Mouse (Mus musculus): ENCODE results near the gene Zfp174.

Gene Zfp174

DNA sequence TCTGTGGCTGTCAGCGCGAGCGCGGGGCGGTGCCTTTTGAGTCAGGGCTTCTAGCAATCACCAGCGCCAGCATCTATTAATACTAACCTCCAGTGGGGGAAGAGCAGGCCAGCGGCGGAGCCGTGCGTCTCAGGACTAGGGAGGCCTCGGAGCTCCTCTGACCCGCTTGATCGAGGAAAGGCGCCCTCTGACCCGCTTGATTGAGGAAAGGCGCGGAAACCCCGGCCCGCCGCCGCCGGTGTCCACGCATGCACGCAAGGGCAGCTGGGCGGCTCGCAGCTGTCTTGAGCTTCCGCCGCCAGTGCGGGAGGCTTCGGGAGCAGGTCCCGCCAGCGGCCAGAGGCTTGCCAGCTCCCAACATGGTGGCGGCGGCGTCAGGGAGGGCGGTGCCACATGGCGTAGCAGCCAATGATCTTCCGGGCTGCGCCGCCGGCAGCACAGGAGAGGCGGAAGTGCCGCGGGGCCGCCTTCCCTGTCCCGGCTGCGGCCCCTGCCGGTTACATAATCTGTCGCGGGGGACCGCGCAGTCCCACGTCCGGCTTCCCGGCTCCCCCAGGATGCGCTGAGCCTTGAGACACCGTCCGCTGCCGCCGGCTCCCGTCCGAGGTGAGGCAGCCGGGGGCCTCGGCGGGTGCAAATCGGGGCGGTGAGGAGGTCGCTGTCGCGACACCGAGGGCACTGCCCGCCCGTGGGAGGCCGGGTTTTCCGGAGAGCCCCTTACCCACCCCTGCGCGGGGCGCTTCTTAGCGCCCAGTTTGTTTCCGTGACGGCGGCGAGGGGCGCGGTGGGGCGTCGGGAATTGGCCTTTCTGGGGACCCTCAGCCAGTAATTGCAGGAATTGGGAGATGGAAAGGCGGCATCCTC is 37.4 kb downstream of the Zfp174 start, which contains the start of the genes Zfp597 and Gm20695:
Gene Zfp597 (minus strand): TSS at position 361 of the 864 bp plus-strand sequence.
Gene Gm20695 (plus strand): TSS at position 448 of the 864 bp plus-strand sequence.
- peak; percentile 92 for DNase-seq

DNA sequence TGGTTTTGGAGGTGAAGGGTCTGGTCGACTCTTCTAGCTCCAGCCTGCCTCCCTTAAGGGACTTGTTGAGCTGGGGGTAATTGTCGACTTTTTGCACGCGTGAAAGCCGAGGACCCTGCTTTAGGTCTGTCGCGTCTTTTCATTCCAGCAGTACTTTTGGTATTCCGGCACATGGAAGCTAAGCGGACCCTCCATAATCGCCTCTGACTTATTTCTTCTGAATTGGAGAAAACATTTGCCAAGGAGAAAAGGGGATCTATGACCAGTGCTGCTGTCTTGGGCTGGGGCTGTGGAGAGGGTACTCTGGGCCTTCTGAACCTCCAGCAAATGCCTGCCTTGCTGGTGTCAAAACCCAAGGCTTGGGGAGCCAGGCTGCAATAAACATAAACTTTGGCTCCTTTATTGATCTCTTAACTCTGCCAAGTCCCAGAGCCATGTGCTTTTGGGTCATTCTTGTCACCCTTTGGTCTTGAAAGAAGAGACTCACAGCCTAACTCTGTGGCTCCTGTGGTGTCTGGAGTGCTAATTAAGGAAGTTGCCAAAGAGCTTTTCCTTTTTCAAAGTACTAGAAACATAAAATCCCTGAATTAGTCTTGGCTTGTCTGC is 38.1 kb downstream of the Zfp174 start:
- peak; percentile 27 for DNase-seq

DNA sequence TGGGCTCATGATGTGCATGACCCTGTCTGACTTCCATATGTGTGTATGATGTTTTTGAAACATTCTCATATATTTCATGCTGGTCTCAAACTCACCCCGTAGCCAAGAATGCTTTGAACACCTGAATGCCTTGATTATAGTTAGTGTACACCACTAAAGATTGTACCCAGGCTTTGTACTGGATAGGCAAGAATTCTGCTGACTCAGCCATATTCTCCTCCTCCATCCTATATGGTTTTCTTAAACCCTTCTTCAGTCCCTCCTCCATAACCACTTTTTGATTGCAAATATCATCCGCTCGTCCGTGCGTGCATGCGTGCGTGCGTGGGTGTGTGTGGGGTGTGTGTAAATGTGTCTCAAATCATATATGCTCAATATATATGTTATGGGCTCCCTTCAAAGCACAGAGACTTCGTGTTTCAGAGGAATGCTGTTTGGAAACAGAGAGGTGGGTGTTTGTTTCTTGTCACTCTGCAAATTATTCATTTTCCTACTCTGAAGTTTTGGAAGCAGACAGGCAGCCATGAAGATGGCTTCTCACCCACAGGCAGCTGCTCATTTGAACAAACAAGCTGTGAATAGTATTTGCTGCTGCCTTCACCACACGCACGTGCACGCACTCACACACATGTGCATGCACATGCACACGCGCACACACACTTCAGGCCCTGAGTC is 44.7 kb downstream of the Zfp174 start:
- no peak for DNase-seq

DNA sequence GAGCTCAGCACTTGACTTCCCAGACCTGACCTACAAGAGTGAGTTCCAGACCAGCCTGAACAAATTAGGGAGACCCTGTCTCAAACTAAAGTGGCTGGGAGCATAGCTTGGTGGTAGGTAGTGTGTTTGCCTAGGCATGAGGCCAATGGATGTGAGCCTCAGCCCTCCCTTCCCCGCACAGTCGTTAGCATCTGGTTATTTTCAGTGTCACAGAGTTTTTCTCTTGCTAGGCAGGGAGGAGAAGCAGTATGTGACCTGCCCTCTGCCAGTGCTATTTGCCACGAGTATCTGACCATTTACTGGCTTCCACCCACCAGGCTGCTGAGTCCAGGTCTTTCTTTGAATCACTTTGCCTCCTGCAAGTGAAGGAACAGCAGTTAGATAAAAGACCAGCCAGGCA is 46.7 kb downstream of the Zfp174 start:
- DNase-seq, result no peak

DNA sequence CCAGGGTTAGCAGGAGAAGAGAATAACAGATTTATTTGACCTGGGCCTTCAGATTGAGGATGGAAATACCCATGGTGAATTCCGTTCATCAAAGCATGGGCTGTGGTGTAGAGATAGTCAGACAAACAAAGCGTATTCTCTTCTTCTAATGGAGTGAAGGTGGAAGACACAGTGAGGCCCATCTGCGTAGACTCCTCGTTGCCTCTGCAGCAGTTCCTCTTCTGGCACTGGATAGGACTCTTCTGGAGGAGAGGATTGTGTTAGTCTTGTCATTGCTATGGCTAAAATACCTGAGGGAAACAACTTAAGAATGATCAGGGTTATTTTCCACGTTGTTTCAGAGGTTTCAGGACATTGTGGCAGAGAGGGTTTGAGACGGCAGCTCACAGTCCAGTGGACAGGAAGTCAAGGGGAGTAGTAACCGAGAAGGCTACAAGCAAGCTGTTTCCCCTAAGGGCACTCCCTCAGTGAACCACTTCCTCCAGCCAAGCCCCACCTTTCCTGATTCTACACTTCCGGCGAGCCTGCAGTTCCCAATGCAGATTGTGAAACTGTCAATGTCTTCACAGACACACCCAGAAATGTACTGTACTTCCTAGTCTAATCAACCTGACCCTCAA is 48.2 kb downstream of the Zfp174 start:
- DNase-seq, result peak; percentile 28

DNA sequence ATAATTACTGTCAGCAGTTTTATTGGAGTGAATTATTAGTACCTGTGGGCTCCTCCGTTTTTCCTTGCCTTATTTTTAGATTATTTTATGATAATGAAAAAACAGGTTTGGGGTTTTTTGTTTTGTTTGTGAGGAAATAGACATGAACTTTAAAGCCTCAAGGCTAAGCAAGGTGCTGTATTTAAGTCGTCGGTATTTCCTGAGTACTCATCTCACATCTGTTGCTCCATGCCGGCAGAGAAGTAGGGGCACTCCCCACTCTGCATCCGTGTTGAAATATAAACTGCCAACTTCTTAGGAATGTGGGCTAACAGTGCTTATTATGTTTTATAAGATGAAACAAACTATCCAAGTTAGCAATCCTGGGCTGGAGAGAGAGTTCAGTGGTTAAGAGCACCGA is 49.0 kb downstream of the Zfp174 start:
- DNase-seq, result no peak

DNA sequence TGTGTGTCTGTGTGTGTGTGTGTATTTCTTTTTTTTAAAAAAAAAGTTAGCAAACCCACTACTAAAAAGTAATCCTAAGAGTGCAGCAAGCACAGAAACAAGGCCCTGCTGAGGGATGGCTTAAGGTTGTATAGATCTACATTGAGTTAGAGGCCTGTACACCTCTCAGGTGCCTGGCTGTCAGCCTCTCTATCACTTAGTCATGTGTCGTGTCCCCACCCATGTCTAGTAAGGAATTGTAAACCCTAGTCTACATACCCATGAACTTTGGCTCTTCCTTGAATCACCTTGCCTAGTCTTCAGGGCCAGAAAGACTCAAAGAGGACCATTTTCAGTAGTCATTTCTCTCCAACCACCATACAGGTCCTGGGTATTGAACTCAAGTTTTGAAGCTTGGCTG is 49.5 kb downstream of the Zfp174 start:
- no peak for DNase-seq

DNA sequence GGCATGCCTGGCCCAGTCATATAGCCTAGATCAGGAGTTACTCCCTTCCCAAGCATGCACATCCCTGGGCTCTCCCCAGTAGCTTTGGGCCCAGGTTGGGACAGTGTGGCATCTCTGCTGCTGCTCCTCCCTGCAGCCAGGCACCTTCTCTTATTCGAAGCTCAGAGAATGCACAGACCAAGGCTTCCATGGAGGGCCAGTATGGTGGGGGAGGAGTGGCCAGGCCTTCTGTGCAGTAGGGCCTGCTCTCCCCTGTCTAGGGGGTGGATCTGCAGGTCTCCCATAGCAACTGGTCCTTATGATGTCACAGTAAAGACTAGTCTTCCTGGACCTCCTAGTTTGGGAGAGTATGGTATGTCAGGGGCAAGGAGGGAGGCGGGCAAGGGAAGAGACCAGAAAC is 60.4 kb downstream of the Zfp174 start:
- DNase-seq, result no peak

Measured in kidney, adult 11 months (tissue).